Mouse (Mus musculus) brain, embryonic 14.5 days (tissue): ENCODE data around the gene Agl. TPM values are rescaled to one million over a fixed set of nuclear protein-coding genes. Genes with fewer than 3 reads are reported as not detected.

Experiments used
- DNase-seq: peaks from one replicate; pipeline ENCODE4 v3.0.0-alpha.2; 2011; ENCODE audit warnings: low read depth
- CTCF ChIP-seq: fragments of 200-500 bp; IDR thresholded peaks from 2 replicates; pipeline ENCODE4 v1.5.1; 2012; ENCODE audit warnings: inconsistent platforms, mild to moderate bottlenecking, moderate library complexity, borderline replicate concordance; ENCODE audit not compliant: insufficient read depth, insufficient read length; ENCODE audit errors: extremely low read depth
- POLR2A ChIP-seq: fragments of 200-500 bp; IDR thresholded peaks from 2 replicates; pipeline ENCODE4 v1.6.1; 2012; ENCODE audit warnings: mild to moderate bottlenecking, inconsistent platforms, borderline replicate concordance; ENCODE audit not compliant: poor library complexity, insufficient read depth, insufficient read length, severe bottlenecking; ENCODE audit errors: extremely low read depth
- polyA plus RNA-seq: library from polyadenylated mRNA; depleted of rRNA; stranded (reverse); fragments of >200 nt; gene quantifications from 2 replicates; pipeline ENCODE4 v1.2.3, GENCODE M21; 2012

Agl gene
- polyA plus RNA-seq, 1 experiment, result 18.0 TPM

DNA sequence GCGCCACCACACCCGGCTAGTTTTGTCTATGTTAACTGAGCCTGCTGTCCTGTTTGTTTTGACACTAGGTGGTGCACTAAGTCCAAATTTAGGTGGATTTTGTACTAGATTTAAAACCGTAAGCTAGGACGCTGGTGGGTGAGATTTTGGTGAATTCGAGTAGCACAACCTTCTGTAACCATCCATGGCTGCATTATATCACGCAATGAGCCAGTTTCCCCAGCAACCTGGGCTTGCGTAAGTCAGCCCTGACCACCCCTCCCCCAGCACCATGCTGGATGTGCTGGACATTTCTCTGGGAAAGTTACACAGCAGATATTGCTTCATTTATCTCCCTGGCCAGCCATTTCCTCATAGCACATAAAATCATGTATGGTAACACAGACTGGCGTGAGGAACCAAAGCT is 70.6 kb downstream of the Agl start:
- TF ChIP-seq CTCF (no peak), POLR2A (no peak)
- peak; percentile 7 for DNase-seq

GRCm38 (mm10) chr3:116729483-116730174 is 78.3 kb downstream of the Agl start:
- TF ChIP-seq POLR2A (no peak), CTCF (no peak)
- peak; percentile 46 for DNase-seq

- DNase-seq, result no peak
- no peak for TF ChIP-seq CTCF
- TF ChIP-seq POLR2A, result no peak
Observed at GRCm38 (mm10) chr3:116726807-116727206, 81.2 kb downstream of the Agl start.

DNA sequence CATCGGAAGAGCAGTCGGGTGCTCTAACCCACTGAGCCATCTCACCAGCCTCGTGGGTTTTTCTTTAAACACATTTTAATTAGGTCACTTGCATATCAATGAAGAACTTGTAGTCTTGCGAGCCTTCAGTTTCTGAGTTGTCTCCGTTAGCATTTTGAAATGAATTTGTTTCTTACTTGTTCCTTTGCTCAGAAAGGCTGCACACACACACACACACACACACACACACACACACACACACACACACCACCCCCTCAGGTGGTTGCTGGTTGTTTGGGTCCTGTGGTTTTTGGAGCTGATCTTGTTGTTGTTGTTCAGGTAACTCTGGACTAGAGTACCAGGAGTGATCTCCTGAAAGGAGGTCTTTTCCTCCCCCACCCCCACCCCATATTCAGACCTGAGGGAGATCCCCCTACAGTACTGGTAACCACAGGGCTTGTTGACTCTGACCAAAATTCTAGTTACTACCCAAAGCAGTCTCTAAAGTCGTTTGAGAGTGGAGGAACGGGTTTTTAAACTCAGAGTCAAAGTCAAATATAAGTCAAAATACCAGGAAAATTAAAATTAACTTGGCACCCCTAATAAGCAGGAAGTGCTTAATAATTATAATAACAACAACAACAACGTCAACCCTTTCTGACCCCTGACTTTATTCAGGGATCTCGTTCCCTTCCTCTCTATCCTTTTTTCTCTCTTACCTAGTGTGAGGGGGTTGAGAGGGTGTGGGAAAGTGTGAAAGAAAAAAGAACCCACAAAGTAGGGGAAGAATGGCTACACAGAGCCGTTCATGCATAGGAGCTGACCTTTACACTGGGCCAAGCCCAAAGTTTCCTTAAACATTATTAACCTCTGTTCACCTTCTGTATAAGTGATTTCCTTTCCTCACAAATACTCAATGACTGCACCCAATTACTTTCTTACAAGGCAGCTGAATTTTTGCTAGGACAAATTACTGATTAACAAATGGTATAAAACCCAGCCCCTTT is 84.2 kb downstream of the Agl start:
- no peak for DNase-seq
- TF ChIP-seq CTCF, result no peak
- TF ChIP-seq POLR2A, result no peak

GRCm38 (mm10) chr3:116722980-116723379 is 85.0 kb downstream of the Agl start:
- no peak for DNase-seq
- no peak for TF ChIP-seq POLR2A
- TF ChIP-seq CTCF, result no peak

DNA sequence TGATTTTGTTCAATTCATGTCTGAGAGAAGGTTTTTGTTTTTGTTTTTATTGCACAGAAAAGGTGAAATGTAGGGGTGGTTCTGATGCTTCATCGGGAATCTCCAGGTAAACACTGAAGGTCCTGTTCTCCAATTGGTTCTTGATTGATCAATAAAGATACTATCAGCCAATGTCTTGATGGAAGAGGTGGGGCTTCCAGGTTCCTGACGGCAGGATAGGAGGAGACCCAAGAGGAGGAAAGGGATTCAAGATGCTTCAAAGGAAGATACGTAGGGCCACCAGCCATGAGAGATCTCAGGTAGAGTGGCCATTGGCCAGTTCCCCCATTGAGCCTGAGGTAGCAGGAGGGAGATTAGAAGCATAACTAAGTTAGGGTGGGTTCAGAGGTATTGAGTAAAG is 89.0 kb downstream of the Agl start:
- no peak for DNase-seq
- no peak for TF ChIP-seq POLR2A
- no peak for TF ChIP-seq CTCF

GRCm38 (mm10) chr3:116713031-116713430 is 94.9 kb downstream of the Agl start:
- no peak for TF ChIP-seq POLR2A
- no peak for TF ChIP-seq CTCF
- DNase-seq, result peak; percentile 2

DNA sequence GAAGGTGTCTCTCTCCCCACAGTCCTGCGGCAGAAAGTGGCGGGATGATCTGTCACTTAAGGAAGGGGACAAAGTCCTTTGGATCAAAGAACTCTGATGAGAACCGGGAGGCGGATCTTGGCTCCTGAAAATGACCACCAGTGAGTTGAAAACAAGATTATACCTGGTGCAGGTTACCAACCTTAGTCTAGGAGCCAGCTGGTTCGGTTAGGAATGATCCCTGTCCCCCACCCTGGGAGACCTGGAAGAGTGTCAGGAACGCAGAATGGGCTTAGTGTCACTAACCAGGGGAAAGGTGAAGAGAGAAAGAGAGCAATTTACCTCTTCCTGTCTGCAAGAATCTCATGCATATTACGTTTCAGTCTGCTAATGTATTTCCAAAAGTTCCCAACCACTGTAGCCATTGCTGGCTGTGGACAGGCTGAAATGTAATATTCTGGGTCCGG is 95.5 kb downstream of the Agl start, which contains the start of gene Slc35a3:
Slc35a3 (minus strand) TSS at position 396 of the 446 bp plus-strand sequence.
- TF ChIP-seq CTCF (no peak), POLR2A (no peak)
- no peak for DNase-seq

GRCm38 (mm10) chr3:116711624-116712435 is 96.1 kb downstream of the Agl start:
- no peak for TF ChIP-seq CTCF
- TF ChIP-seq POLR2A, result peak; percentile 65
- DNase-seq, result peak; percentile 76

- no peak for TF ChIP-seq POLR2A
- TF ChIP-seq CTCF, result no peak
- peak; percentile 3 for DNase-seq
Observed at GRCm38 (mm10) chr3:116710941-116711340, 97.0 kb downstream of the Agl start.

DNA sequence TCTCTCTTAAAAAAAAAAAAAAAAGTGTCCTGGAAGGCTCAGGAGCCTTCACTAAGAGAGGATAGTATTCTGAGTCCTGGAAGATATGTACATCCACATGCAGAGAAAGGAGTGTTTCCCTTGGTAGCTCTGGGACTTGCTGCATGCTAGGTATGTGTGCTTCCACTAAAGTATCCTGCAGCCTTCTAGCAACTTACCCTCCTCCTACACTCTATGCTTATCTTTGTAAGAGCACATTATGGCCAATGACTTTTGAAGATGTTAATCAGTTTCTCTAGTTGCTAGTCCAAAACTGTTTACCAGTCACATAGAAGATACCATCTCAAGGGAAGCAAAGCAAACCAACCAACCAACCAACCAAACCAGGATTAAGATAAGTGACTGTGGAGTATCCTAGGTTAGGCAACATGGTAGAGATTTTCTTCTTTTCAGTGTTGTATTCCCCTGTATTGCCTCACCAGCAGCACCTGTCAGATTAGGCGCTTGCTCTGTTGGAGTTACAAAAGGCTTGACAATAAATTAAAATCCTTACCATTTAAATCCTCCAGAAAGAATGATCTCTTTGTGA is 102.2 kb downstream of the Agl start:
- TF ChIP-seq POLR2A (no peak), CTCF (no peak)
- DNase-seq, result no peak

DNA sequence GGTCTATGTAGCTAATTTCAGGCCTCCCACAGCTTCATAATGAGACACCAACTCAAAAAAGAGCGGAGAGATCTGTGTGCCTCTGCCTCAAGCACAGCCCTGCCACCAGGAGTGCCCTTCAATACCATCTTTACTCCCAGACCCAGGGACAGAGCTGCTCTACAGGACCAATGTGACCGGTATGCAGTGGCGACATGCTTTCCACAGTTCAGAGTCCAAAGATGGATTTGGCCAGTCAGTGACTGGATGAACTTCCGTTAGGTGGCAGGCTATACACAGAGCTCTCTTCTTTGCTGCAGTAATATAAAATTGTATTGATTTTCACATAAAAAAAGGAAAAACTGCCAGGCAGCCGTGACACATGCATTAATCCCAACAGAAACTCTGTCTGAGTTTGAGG is 104.1 kb downstream of the Agl start:
- DNase-seq, result no peak
- TF ChIP-seq POLR2A (no peak), CTCF (no peak)
